Mouse (Mus musculus) layer of hippocampus, postnatal 25 days (tissue): ENCODE results near the gene Myo1e. TPM values are rescaled to one million over a fixed set of nuclear protein-coding genes. Genes with fewer than 3 reads are reported as not detected.

Experiments used
- DNase-seq, 2 experiments: peaks; one replicate each; pipeline ENCODE4 v3.0.0; 2022; ENCODE audit warnings: mixed read lengths in 2 of 2, low spot score in 1 of 2; ENCODE audit errors: extremely low spot score in 1 of 2
- total RNA-seq, 2 experiments: library from RNA; stranded (reverse); gene quantifications; 2 replicates each; pipeline ENCODE4 v1.2.3; 2021

Gene Myo1e
- 1 to 10 TPM; 8.9 TPM for total RNA-seq

DNA sequence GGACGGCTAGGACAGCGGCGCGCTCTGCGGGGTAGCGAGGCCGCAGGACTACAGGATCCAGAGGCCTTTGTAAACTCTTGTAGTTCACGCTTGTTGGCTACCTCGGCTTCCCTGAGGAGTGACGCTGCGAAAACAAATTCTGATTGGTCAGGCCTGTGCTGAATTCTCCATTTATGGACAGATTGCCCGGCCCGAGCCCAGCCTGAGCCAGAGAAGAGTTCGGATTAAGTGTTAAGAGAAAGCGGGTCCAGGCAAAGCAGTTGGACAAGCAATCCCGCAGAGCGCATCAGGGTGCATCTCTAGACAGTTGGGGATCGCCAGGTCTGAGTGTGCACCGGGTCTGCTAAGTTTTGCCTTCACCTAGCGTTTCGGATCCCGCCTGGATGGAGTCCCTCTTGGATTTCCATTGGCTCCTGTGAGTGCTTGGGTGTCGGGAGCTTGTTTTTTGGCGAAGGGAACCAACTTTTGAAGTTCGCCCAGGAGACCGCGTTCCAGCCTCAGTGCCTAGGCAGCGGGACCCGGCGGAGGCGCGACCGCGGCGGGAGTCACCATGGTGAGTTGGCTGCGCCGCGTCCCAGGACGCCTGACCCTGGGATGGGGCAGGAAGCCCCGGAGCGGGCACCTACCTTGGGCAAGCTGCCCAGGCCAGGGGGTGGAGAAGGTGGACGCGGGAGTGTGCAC, at the start of gene Myo1e:
Gene Myo1e, plus strand, starts transcription at position 200 of the 681 bp plus-strand sequence.
- DNase-seq = peak; percentile 68 to 77

DNA sequence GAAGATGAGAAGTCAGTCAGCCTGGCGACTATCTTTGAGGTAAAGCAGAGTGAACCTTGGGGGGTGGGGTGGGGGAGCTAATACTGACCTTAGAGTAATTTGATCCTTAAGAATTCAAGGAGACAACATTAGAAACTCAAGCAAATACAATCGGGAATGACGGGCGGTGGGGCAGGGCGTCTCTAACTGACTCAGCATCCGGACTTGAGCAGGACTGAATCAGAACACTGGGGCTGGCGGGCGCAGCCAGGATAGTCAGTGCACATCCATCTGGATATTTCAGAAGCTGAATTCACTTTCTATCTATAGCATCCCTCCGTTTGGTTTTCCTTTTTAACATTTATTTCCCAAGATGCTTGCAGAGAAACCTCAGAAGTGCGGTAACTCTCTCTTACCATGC, 47.1 kb upstream of the Myo1e start:
- DNase-seq = no peak

DNA sequence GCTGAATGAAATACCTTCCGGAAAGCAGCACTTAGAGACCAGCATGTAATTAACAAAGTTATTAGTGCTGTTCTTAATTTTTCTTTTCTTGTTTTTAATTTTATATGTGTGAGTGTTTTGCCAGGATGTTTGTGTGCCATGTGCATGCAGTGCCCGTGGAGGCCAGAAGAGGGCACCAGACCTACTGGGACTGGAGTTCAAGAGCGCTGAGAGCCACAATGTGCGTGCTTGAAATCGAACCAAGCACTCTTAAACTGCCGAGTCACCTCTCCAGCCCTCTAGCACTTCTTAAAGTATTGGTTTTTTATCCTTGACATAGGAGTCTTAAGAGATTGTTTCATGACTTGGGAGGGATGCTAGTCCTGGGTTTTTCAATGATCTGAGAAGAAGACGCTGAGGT, 38.2 kb upstream of the Myo1e start:
- DNase-seq = no peak

DNA sequence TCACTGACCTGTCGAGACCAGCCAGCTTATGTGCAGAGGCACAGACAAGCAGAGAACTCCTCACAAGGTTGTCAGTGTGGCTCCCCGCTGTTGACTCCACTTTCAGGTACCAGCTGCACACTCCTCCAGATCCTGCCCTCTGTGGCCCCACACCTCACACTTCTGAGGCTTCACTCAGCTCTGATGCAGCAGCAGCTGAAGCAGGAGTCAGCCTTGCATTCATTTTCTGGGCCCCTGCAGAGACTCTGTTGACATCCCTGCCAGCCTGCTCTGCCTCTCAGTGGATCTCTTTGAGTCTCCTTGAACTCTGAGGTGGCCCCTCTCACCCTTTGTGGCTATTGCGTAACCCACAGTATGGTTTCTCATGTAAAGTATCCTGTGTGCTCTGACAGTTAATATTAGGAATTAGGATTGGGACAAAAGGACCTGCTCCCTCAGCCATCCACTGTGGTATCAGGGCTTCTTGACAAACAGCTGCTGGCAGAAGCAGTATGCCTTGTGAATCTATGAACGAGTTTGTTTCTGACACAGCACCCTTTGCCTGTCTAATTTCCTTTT, 32.8 kb upstream of the Myo1e start:
- no peak for DNase-seq

DNA sequence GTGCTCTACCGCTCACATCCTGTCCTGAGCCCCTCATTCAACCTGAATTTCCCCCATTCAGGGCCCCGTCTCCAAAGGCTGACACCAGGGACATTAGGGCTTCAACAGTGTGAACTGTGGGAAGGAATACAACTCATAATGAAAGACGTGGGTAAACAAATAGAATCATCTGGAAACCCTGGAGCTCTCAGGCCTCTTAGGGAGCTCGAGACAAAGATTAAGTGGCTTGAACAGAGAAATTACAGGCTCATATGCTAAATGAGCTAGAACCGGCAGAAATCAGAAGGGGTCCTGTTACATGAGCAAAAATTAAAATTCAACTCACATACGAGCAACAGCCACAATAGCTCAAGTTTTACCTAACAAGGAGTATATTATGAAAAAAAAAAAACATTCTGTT, 32.3 kb upstream of the Myo1e start:
- DNase-seq = no peak

DNA sequence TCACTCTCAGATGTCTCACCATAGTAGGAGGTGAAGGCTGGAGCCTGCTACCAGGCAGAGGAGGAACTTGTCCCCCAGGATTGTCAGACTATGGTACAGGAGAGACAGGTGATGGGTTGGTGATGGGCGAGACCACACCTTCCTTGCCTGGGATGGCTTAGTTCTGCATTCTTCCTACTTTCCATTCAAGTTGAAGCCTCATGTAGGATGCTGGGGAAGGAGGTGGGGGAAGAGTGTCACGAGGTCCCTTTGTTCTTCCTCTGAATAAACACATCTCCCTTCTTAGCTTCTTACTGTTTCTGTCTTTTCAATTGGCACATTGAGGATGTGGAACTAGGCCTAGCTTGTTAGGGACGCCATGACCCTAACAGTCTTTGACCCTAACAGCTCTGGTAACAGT, 30.9 kb upstream of the Myo1e start:
- DNase-seq = no peak

DNA sequence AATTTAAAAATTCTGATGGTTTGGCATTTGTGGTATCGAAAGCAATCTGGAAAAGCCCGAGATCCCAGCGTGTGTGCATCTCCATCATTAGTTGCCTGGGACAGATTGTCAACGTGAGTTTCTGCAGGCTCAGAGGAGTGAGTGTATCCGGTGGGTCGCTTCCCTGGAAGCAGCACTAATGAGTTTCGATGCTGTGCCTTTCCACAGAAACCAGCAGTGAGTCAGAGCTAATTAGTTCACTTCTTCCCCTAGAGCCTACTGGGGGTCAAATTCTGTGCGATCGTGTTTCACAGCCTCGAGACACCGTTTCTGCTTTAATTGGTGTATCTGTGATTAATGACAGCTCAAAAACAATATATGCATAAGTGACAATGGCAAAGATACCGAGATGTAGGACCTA, 25.4 kb upstream of the Myo1e start:
- no peak for DNase-seq

- no peak for DNase-seq
Observed at GRCm38 (mm10) chr9:70182639-70183038, 24.5 kb upstream of the Myo1e start.

DNA sequence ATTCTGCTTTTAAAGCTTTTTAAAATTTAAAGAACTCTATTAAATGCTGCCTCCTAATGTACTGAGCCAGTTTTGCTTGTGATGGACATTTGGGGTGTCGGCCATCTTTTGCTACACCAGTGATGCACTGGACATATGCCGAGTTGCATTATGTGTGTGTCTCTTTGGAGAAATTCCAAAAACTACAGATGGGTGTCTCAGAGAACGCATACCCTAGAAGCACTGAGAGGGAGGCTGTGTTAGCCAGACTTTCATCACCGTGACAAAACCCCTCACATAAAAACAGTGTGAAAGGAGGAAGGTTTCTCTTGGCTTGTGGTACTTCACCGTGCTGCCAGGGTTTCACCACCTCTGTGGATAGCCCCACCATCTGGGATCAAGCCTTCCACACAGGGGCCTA, 14.8 kb upstream of the Myo1e start:
- DNase-seq = no peak

DNA sequence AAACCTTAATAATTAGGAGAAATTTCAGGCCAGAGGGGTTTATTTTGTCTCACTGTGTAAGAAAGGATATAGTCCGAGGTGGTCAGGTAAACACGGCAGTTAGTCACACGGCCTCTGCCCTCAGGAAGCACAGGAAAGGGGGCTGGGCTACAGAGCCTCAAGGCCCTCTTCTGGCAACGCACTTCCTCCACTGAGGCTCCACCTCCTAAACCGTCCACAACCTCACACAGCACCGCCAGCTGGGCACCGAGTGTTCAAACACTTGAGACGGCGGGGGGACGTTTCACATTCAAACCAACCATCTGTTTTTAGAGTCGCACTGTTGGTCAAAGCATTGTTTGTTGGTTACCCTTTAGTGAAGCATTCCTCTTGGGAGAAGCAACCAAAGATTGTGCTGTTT, 12.5 kb upstream of the Myo1e start:
- DNase-seq = no peak

GRCm38 (mm10) chr9:70196956-70197659, 10.0 kb upstream of the Myo1e start:
- DNase-seq = no peak

GRCm38 (mm10) chr9:70197992-70198391, 9.2 kb upstream of the Myo1e start:
- DNase-seq = no peak

GRCm38 (mm10) chr9:70202753-70203152, 4.4 kb upstream of the Myo1e start:
- DNase-seq = peak in 1 of 2 experiments; percentile 33

GRCm38 (mm10) chr9:70203267-70204076, 3.7 kb upstream of the Myo1e start:
- no peak for DNase-seq

DNA sequence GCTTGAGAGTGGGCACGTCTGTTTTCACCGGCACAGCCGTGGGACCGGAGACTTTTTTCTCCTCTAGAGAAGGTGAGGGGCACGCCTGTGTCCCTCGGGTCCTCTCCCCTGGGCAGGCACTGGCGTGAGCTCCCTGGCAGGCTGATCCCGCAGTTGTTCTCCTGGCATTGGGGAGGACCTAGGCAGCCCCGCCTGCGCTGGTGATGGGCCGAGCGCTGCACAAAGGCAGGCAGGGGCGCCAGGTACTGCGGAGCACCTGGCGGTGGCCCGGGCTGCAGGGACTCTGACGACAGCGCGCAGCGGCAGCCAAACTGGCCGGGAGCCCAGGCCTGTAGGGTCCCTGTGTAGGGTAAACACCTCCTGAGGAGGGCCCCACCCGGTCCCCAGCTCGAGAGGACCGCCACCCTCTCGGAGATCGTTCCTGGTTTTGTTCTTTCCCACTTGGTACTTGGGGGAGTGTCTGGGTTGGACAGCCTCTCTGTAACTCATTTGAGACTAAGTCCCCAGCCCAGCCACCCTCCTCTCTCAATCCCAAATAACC, 901 bp downstream of the Myo1e start:
- DNase-seq = peak; percentile 9

- DNase-seq = no peak
Observed at GRCm38 (mm10) chr9:70208751-70209150, 1.6 kb downstream of the Myo1e start.

DNA sequence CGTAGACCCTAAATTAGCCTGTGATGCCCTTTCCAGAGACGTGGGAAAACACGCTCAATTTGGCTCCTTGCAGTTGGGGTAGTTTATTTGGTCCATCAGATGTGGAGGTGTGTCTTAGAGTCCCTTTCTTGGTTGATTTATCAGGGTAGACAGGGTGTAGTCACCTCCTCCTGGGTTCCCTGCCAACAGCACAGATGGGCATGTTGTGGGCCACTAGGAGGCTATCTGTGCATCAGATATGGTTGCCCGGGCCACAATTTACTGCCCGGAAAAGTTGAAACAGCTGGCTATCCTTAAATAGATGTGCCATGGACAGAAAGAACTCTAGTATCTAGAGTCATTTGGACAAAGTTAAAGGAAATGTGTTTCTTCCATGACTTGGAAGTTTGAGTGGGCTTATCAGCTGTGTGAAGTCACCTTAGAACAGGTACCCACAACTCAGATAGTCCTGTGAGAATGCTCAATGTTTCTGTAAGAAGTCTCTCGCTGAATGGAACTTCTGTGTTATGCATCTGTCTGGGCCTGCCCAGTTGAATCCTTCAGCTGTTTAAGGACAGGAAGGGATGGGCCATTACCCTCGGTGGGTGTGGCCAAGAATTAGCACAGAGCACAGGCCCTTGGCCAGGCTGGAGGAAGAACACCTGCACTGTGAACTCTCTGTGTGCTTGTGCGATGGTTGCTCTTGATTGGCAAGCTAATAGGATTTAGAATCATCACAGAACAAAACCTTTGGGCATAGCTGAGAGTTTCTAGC, 2.3 kb downstream of the Myo1e start:
- DNase-seq = no peak

DNA sequence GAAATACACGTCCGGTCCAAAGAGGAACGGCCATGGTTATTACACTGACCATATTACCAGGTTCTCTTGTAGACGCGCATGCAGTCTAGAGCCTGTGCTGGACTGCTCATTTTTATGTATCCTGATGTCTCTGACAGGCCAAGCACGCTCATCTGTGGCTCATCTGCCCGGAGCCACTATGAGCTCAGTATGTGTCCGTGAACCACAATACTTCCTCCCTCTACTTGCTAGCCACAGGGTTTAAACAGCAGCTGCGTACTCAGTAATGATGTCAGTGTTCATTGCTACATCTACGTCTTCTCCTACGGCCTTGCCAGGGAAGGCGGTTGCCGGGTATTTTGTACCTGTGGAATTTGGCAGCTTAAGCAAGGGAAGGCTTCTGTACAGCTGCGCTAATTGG, 4.5 kb downstream of the Myo1e start:
- no peak for DNase-seq

DNA sequence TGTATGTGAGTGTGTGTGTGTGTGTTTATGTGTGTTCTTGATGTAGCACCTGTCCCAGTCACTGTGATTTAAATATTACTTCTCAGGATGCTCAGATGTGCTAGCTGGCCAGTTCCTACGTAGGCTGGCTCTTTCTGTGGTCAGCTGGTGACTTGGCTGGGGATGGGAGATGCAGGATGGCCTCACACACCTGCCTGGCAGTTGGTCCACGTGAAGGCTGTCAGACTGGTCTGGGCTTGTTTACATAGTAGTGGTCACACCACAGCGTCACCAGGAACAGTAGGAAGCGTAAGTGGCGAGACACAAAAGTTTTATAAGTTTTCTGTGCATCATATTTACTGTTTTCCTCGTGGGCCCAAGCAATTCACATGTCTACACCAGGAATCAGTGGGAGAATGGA, 9.4 kb downstream of the Myo1e start:
- DNase-seq = no peak

DNA sequence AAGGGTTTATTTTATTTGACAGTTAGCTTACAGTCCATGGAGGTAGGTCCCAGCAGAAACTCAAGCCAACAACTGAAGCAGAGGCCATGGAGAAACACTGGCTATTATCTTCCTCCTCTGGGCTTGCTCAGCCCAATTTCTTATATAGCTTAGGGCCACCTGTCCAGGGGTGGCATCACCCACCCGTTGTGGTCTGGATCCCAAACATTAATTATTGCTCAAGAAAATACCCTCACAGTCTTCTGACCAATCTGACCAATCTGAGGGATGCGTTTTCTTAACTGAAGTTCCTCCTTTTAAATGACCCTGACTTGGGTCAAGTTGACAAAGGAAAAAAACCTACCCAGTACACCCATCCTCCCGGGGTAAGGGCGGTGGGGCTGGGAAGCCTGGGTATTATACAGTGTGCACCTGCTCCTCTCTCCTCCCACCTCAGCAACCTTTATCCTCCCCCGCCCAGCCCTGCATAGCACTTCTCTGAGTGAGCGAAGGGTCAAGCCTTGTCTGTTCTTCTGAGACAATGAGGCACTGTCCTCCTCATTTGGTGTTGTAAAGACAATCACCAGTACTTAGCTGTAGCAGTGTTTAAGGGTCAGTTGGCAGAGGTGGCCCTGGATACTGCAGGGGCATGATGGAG, 12.3 kb downstream of the Myo1e start:
- DNase-seq = no peak
